Mouse (Mus musculus): Measurements from ENCODE around the gene Mgat5. TPM values are rescaled to one million over a fixed set of nuclear protein-coding genes. Genes with fewer than 3 reads are reported as not detected.

Gene Mgat5
- total and polyA plus RNA-seq, 3 experiments = 0.16 TPM; not detected in 2

GRCm38 (mm10) chr1:127415896-127416295 is 211.1 kb downstream of the Mgat5 start:
- no peak for TF ChIP-seq GATA1 (IDR thresholded peaks at IDR 0.05; ENCODE audit: borderline replicate concordance, low read length)
- no peak for TF ChIP-seq POLR2AphosphoS5 (IDR thresholded peaks at IDR 0.05; ENCODE audit: insufficient replicate concordance, low read depth, low read length)
- no peak for TF ChIP-seq CTCF (IDR thresholded peaks at IDR 0.05; ENCODE audit: low read depth, low read length)
- no peak for TF ChIP-seq TAL1 (conservative IDR thresholded peaks at IDR 0.05; ENCODE audit: low read depth, low read length)
- TF ChIP-seq GATA2 (IDR thresholded peaks at IDR 0.05; ENCODE audit: borderline replicate concordance, low read depth, low read length) = no peak
- ATAC-seq (ENCODE audit: extremely low read depth, insufficient number of reproducible peaks, low FRiP score, poor library complexity, severe bottlenecking) (no peak), DNase-seq (ENCODE audit: low spot score) (no peak)
- no peaks in the 10 kb centered on the region for H3K4me1 ChIP-seq (ENCODE audit: insufficient read depth, low read depth, low read length)
- no peaks in the 10 kb centered on the region for H3K36me3 ChIP-seq (replicated peaks)
- H3K27me3 ChIP-seq (ENCODE audit: insufficient read depth, low read length) = no peaks in the 10 kb centered on the region
- H3K9me3 ChIP-seq (replicated peaks) = peaks cover 84% of the 10 kb centered on the region
- H3K4me3 ChIP-seq (ENCODE audit: low read depth, low read length) = no peak overlapping the region

- Histone ChIP-seq H3K9me3 (replicated peaks) (peaks cover 83% of the 10 kb centered on the region), H3K36me3 (replicated peaks) (no peaks in the 10 kb centered on the region), H3K4me1 (ENCODE audit: insufficient read depth, low read depth, low read length) (no peaks in the 10 kb centered on the region), H3K27me3 (ENCODE audit: insufficient read depth, low read length) (no peaks in the 10 kb centered on the region), H3K4me3 (ENCODE audit: low read depth, low read length) (no peak overlapping the region)
- TF ChIP-seq GATA1 (IDR thresholded peaks at IDR 0.05; ENCODE audit: borderline replicate concordance, low read length) (no peak), POLR2AphosphoS5 (IDR thresholded peaks at IDR 0.05; ENCODE audit: insufficient replicate concordance, low read depth, low read length) (no peak)
- DNase-seq (ENCODE audit: low spot score) (no peak), ATAC-seq (ENCODE audit: extremely low read depth, insufficient number of reproducible peaks, low FRiP score, poor library complexity, severe bottlenecking) (no peak)
These were observed 212.2 kb downstream of the Mgat5 start for GRCm38 (mm10) chr1:127416971-127417370.

GRCm38 (mm10) chr1:127418916-127419575 is 214.2 kb downstream of the Mgat5 start:
- no peak overlapping the region for H3K4me3 ChIP-seq (ENCODE audit: low read depth, low read length)
- H3K9me3 ChIP-seq (replicated peaks) = peaks cover 78% of the 10 kb centered on the region
- H3K4me1 ChIP-seq (ENCODE audit: insufficient read depth, low read depth, low read length) = no peaks in the 10 kb centered on the region
- H3K27me3 ChIP-seq (ENCODE audit: insufficient read depth, low read length) = no peaks in the 10 kb centered on the region
- no peaks in the 10 kb centered on the region for H3K36me3 ChIP-seq (replicated peaks)
- TF ChIP-seq GATA1 (IDR thresholded peaks at IDR 0.05; ENCODE audit: borderline replicate concordance, low read length) = no peak
- no peak for TF ChIP-seq TAL1 (conservative IDR thresholded peaks at IDR 0.05; ENCODE audit: low read depth, low read length)
- no peak for TF ChIP-seq GATA2 (IDR thresholded peaks at IDR 0.05; ENCODE audit: borderline replicate concordance, low read depth, low read length)
- TF ChIP-seq POLR2AphosphoS5 (IDR thresholded peaks at IDR 0.05; ENCODE audit: insufficient replicate concordance, low read depth, low read length) = no peak
- ATAC-seq (ENCODE audit: extremely low read depth, insufficient number of reproducible peaks, low FRiP score, poor library complexity, severe bottlenecking) (no peak), DNase-seq (ENCODE audit: low spot score) (no peak)

GRCm38 (mm10) chr1:127419581-127419980 is 214.8 kb downstream of the Mgat5 start:
- Histone ChIP-seq H3K4me3 (ENCODE audit: low read depth, low read length) (no peak overlapping the region), H3K4me1 (ENCODE audit: insufficient read depth, low read depth, low read length) (no peaks in the 10 kb centered on the region), H3K27me3 (ENCODE audit: insufficient read depth, low read length) (no peaks in the 10 kb centered on the region), H3K36me3 (replicated peaks) (no peaks in the 10 kb centered on the region), H3K9me3 (replicated peaks) (peaks cover 80% of the 10 kb centered on the region)
- TF ChIP-seq CTCF (IDR thresholded peaks at IDR 0.05; ENCODE audit: low read depth, low read length) = no peak
- TF ChIP-seq GATA1 (IDR thresholded peaks at IDR 0.05; ENCODE audit: borderline replicate concordance, low read length) = no peak
- no peak for TF ChIP-seq TAL1 (conservative IDR thresholded peaks at IDR 0.05; ENCODE audit: low read depth, low read length)
- no peak for TF ChIP-seq GATA2 (IDR thresholded peaks at IDR 0.05; ENCODE audit: borderline replicate concordance, low read depth, low read length)
- no peak for TF ChIP-seq POLR2AphosphoS5 (IDR thresholded peaks at IDR 0.05; ENCODE audit: insufficient replicate concordance, low read depth, low read length)
- ATAC-seq (ENCODE audit: extremely low read depth, insufficient number of reproducible peaks, low FRiP score, poor library complexity, severe bottlenecking) = no peak
- DNase-seq (ENCODE audit: low spot score) = no peak

- no peak for TF ChIP-seq CTCF (IDR thresholded peaks at IDR 0.05; ENCODE audit: low read depth, low read length)
- no peak for TF ChIP-seq TAL1 (conservative IDR thresholded peaks at IDR 0.05; ENCODE audit: low read depth, low read length)
- TF ChIP-seq GATA1 (IDR thresholded peaks at IDR 0.05; ENCODE audit: borderline replicate concordance, low read length) = no peak
- TF ChIP-seq POLR2AphosphoS5 (IDR thresholded peaks at IDR 0.05; ENCODE audit: insufficient replicate concordance, low read depth, low read length) = no peak
- TF ChIP-seq GATA2 (IDR thresholded peaks at IDR 0.05; ENCODE audit: borderline replicate concordance, low read depth, low read length) = no peak
- no peaks in the 10 kb centered on the region for H3K27me3 ChIP-seq (ENCODE audit: insufficient read depth, low read length)
- ATAC-seq (ENCODE audit: extremely low read depth, insufficient number of reproducible peaks, low FRiP score, poor library complexity, severe bottlenecking) (no peak), DNase-seq (ENCODE audit: low spot score) (no peak)
- no peak overlapping the region for H3K4me3 ChIP-seq (ENCODE audit: low read depth, low read length)
- H3K4me1 ChIP-seq (ENCODE audit: insufficient read depth, low read depth, low read length) = no peaks in the 10 kb centered on the region
- peaks cover 81% of the 10 kb centered on the region for H3K9me3 ChIP-seq (replicated peaks)
- H3K36me3 ChIP-seq (replicated peaks) = no peaks in the 10 kb centered on the region
These were observed 215.6 kb downstream of the Mgat5 start for GRCm38 (mm10) chr1:127420383-127420782.

- H3K4me3 ChIP-seq (ENCODE audit: low read depth, low read length) = no peak overlapping the region
- TF ChIP-seq GATA2 (IDR thresholded peaks at IDR 0.05; ENCODE audit: borderline replicate concordance, low read depth, low read length) = no peak
- TF ChIP-seq CTCF (IDR thresholded peaks at IDR 0.05; ENCODE audit: low read depth, low read length) = no peak
- TF ChIP-seq POLR2AphosphoS5 (IDR thresholded peaks at IDR 0.05; ENCODE audit: insufficient replicate concordance, low read depth, low read length) = no peak
- TF ChIP-seq TAL1 (conservative IDR thresholded peaks at IDR 0.05; ENCODE audit: low read depth, low read length) = no peak
- no peak for TF ChIP-seq GATA1 (IDR thresholded peaks at IDR 0.05; ENCODE audit: borderline replicate concordance, low read length)
- no peaks in the 10 kb centered on the region for H3K4me1 ChIP-seq (ENCODE audit: insufficient read depth, low read depth, low read length)
- no peak for ATAC-seq (ENCODE audit: extremely low read depth, insufficient number of reproducible peaks, low FRiP score, poor library complexity, severe bottlenecking)
- DNase-seq (ENCODE audit: low spot score) = no peak
- no peaks in the 10 kb centered on the region for H3K27me3 ChIP-seq (ENCODE audit: insufficient read depth, low read length)
- peaks cover 79% of the 10 kb centered on the region for H3K9me3 ChIP-seq (replicated peaks)
- no peaks in the 10 kb centered on the region for H3K36me3 ChIP-seq (replicated peaks)
These were observed 216.0 kb downstream of the Mgat5 start for GRCm38 (mm10) chr1:127420795-127421194.

Measured in G1E (cell line).